Mouse (Mus musculus) heart, embryonic 16.5 days (tissue): ENCODE measurements at regions not wholly inside any gene's neighbourhood (a gene's known extent, or its start where the extent isn't known, plus 50 kb on each side); places are given as distances from the start of the nearest gene placed in this dataset.
A peak's percentile ranks its signal among the peaks of the same experiment; 100 is the strongest.

ENCODE experiments used
- ATAC-seq: fragments of 200-750 bp; cut with Nextera tagmentation; replicated peaks from 2 replicates; pipeline ENCODE4 v1.8.0; 2017; ENCODE audit warnings: moderate number of reproducible peaks; ENCODE audit not compliant: insufficient read depth, low FRiP score; ENCODE audit errors: extremely low read depth
- H3K27ac ChIP-seq: fragments of 300-500 bp; sonication (generic); 2 replicates; pipeline ENCODE4 v1.5.1; 2014; ENCODE audit warnings: mild to moderate bottlenecking, low read length, control low read depth, moderate library complexity
- H3K27me3 ChIP-seq: fragments of 300-500 bp; sonication (generic); 2 replicates; pipeline ENCODE4 v1.6.1; 2014; ENCODE audit warnings: low read length, mixed read lengths; ENCODE audit not compliant: control insufficient read depth, insufficient read depth
- H3K36me3 ChIP-seq: fragments of 300-500 bp; sonication (generic); 2 replicates; pipeline ENCODE4 v1.6.1; 2014; ENCODE audit not compliant: control insufficient read depth, insufficient read depth
- H3K4me1 ChIP-seq: fragments of 300-500 bp; sonication (generic); 2 replicates; pipeline ENCODE4 v1.6.1; 2014; ENCODE audit warnings: low read length, mixed read lengths; ENCODE audit not compliant: control insufficient read depth, insufficient read depth
- H3K4me2 ChIP-seq: fragments of 300-500 bp; sonication (generic); 2 replicates; pipeline ENCODE4 v1.6.1; 2014; ENCODE audit warnings: low read depth, mild to moderate bottlenecking, control low read depth, low read length
- H3K4me3 ChIP-seq: fragments of 300-500 bp; sonication (generic); 2 replicates; pipeline ENCODE4 v1.5.1; 2014; ENCODE audit warnings: mild to moderate bottlenecking, control low read depth, low read length
- H3K9ac ChIP-seq: fragments of 300-500 bp; sonication (generic); 2 replicates; pipeline ENCODE4 v1.6.1; 2014; ENCODE audit warnings: low read length, control low read depth
- H3K9me3 ChIP-seq: fragments of 300-500 bp; sonication (generic); replicated peaks from 2 replicates; pipeline ENCODE4 v1.6.1; 2016; ENCODE audit warnings: low read length; ENCODE audit not compliant: control insufficient read depth
- WGBS: fragments of 180-500 bp; shearing (Covaris S2); extraction: QIAGEN DNeasy Blood & Tissue Kit; methylation state at CpG from one replicate; pipeline ENCODE4 v1.1.7; 2014; 5-methylcytosine and 5-hydroxymethylcytosine counted together

GRCm38 (mm10) chr7:71524119-71524518 is 172.8 kb upstream of the Gm10295 start:
- no peak overlapping the region for H3K4me3 ChIP-seq
- no peak for ATAC-seq
- 62% methylated on average over 2 of the region's 2 CpGs for WGBS
- no peaks in the 10 kb centered on the region for H3K9me3 ChIP-seq
- no peak overlapping the region for H3K9ac ChIP-seq
- no peak overlapping the region for H3K4me2 ChIP-seq
- H3K27ac ChIP-seq = no peak overlapping the region
- H3K36me3 ChIP-seq = no peaks in the 10 kb centered on the region
- no peaks in the 10 kb centered on the region for H3K4me1 ChIP-seq
- H3K27me3 ChIP-seq = no peaks in the 10 kb centered on the region

- Histone ChIP-seq H3K27me3 (no peaks in the 10 kb centered on the region), H3K9me3 (no peaks in the 10 kb centered on the region), H3K9ac (no peak overlapping the region), H3K27ac (no peak overlapping the region), H3K4me3 (no peak overlapping the region), H3K4me1 (no peaks in the 10 kb centered on the region), H3K4me2 (no peak overlapping the region), H3K36me3 (no peaks in the 10 kb centered on the region)
- ATAC-seq = no peak
- 78% methylated on average over 3 of the region's 3 CpGs for WGBS
These were observed 156.1 kb upstream of the Gm10295 start for GRCm38 (mm10) chr7:71507379-71507778.

GRCm38 (mm10) chr7:71500719-71501118 is 149.4 kb upstream of the Gm10295 start:
- no peaks in the 10 kb centered on the region for H3K27me3 ChIP-seq
- ATAC-seq = 0 out of 2 replicates have a peak, but pooled peaks have one; percentile 58
- WGBS = 43% methylated on average over 6 of the region's 6 CpGs
- no peak overlapping the region for H3K4me3 ChIP-seq
- no peaks in the 10 kb centered on the region for H3K4me1 ChIP-seq
- H3K36me3 ChIP-seq = no peaks in the 10 kb centered on the region
- H3K4me2 ChIP-seq = no peak overlapping the region
- no peak overlapping the region for H3K9ac ChIP-seq
- H3K9me3 ChIP-seq = no peaks in the 10 kb centered on the region
- no peak overlapping the region for H3K27ac ChIP-seq

GRCm38 (mm10) chr7:71498123-71498522 is 146.8 kb upstream of the Gm10295 start:
- ATAC-seq = no peak
- 64% methylated on average over 7 of the region's 7 CpGs for WGBS
- Histone ChIP-seq H3K4me1 (no peaks in the 10 kb centered on the region), H3K9me3 (no peaks in the 10 kb centered on the region), H3K27me3 (no peaks in the 10 kb centered on the region), H3K27ac (no peak overlapping the region), H3K36me3 (no peaks in the 10 kb centered on the region), H3K4me2 (no peak overlapping the region), H3K9ac (no peak overlapping the region), H3K4me3 (no peak overlapping the region)

- no peak overlapping the region for H3K4me2 ChIP-seq
- no peak overlapping the region for H3K9ac ChIP-seq
- H3K36me3 ChIP-seq = no peaks in the 10 kb centered on the region
- H3K4me1 ChIP-seq = no peaks in the 10 kb centered on the region
- WGBS = 66% methylated on average over 4 of the region's 4 CpGs
- no peak for ATAC-seq
- H3K4me3 ChIP-seq = no peak overlapping the region
- H3K27ac ChIP-seq = no peak overlapping the region
- no peaks in the 10 kb centered on the region for H3K9me3 ChIP-seq
- no peaks in the 10 kb centered on the region for H3K27me3 ChIP-seq
These were observed 139.8 kb upstream of the Gm10295 start for GRCm38 (mm10) chr7:71491128-71491527.

GRCm38 (mm10) chr7:71488016-71488650 is 136.8 kb upstream of the Gm10295 start:
- no peaks in the 10 kb centered on the region for H3K4me1 ChIP-seq
- no peaks in the 10 kb centered on the region for H3K36me3 ChIP-seq
- 85% methylated on average over 7 of the region's 7 CpGs for WGBS
- H3K4me3 ChIP-seq = no peak overlapping the region
- no peak overlapping the region for H3K9ac ChIP-seq
- H3K27me3 ChIP-seq = no peaks in the 10 kb centered on the region
- H3K9me3 ChIP-seq = no peaks in the 10 kb centered on the region
- no peak overlapping the region for H3K27ac ChIP-seq
- no peak overlapping the region for H3K4me2 ChIP-seq
- no peak for ATAC-seq

- H3K27ac ChIP-seq = no peak overlapping the region
- H3K4me3 ChIP-seq = no peak overlapping the region
- H3K9me3 ChIP-seq = no peaks in the 10 kb centered on the region
- H3K4me1 ChIP-seq = peaks cover 12% of the 10 kb centered on the region
- ATAC-seq = no peak
- 82% methylated on average over 4 of the region's 4 CpGs for WGBS
- H3K36me3 ChIP-seq = no peaks in the 10 kb centered on the region
- no peaks in the 10 kb centered on the region for H3K27me3 ChIP-seq
- no peak overlapping the region for H3K9ac ChIP-seq
- H3K4me2 ChIP-seq = no peak overlapping the region
These were observed 124.1 kb upstream of the Gm10295 start for GRCm38 (mm10) chr7:71475383-71475782.

- Histone ChIP-seq H3K4me1 (peaks cover 12% of the 10 kb centered on the region), H3K9ac (no peak overlapping the region), H3K36me3 (no peaks in the 10 kb centered on the region), H3K27ac (peak overlapping the region; percentile 45; the same call in 1 of the 2 replicates), H3K9me3 (no peaks in the 10 kb centered on the region), H3K4me3 (no peak overlapping the region), H3K27me3 (no peaks in the 10 kb centered on the region), H3K4me2 (peak overlapping the region; percentile 48)
- 58% methylated on average over 12 of the region's 12 CpGs for WGBS
- ATAC-seq = no peak
These were observed 121.3 kb upstream of the Gm10295 start for GRCm38 (mm10) chr7:71472384-71473141.

GRCm38 (mm10) chr7:71471658-71472383 is 120.5 kb upstream of the Gm10295 start:
- Histone ChIP-seq H3K9ac (0 out of 2 replicates have a peak overlapping the region, but pooled peaks have one; percentile 21), H3K4me2 (peak overlapping the region; percentile 48), H3K36me3 (no peaks in the 10 kb centered on the region), H3K4me1 (peaks cover 12% of the 10 kb centered on the region), H3K27ac (peak overlapping the region; percentile 45), H3K27me3 (no peaks in the 10 kb centered on the region), H3K9me3 (no peaks in the 10 kb centered on the region), H3K4me3 (peak overlapping the region; percentile 10)
- no peak for ATAC-seq
- WGBS = 17% methylated on average over 18 of the region's 18 CpGs
